Mouse (Mus musculus): ENCODE measurements around the gene Odf3l1. TPM values are rescaled to one million over a fixed set of nuclear protein-coding genes. Genes with fewer than 3 reads are reported as not detected.
A peak's percentile ranks its signal among the peaks of the same experiment; 100 is the strongest.

Odf3l1 gene
- total and polyA plus RNA-seq, 3 experiments: not detected

DNA sequence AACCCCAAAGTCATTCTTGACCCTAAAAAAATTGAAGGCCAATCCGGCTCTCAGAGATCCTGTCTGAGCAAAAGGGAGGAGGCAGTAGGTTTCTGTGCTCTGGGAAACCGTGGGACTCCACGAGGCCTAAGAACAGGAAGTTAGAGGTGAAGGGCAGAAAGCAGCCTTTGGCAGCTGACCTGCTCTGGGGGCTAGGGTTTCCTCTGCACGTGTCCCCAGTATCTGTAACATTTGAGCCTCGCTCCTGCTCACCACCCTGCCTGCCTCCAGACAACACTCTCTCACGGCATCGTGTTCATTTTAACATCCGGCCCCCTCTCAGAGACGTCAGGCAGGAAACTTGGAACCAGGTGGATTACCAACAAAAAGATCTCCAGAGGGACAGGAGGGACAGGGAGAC, 36.1 kb upstream of the Odf3l1 start:
- TF ChIP-seq SIN3A (IDR thresholded peaks at IDR 0.05; ENCODE audit: low read length) (no peak), RAD21 (IDR thresholded peaks at IDR 0.05; ENCODE audit: low read depth, low read length) (no peak), JUND (IDR thresholded peaks at IDR 0.05; ENCODE audit: low read depth, low read length) (no peak), MAFK (IDR thresholded peaks at IDR 0.05; ENCODE audit: borderline replicate concordance, low read depth, low read length) (no peak), ZKSCAN1 (IDR thresholded peaks at IDR 0.05; ENCODE audit: low read depth, low read length) (no peak), MXI1 (IDR thresholded peaks at IDR 0.05; ENCODE audit: low read depth, low read length) (no peak), SMC3 (IDR thresholded peaks at IDR 0.05; ENCODE audit: low read depth, low read length) (no peak), TCF12 (IDR thresholded peaks at IDR 0.05; ENCODE audit: low read depth, low read length) (no peak), NELFE (IDR thresholded peaks at IDR 0.05; ENCODE audit: low read depth, low read length) (no peak), TBP (IDR thresholded peaks at IDR 0.05; ENCODE audit: low read depth, low read length) (no peak)
- Histone ChIP-seq H3K9me3 (replicated peaks; ENCODE audit: insufficient read depth, low read length) (no peaks in the 10 kb centered on the region), H3K27ac (ENCODE audit: control insufficient read depth, low read depth, low read length) (no peak overlapping the region)

DNA sequence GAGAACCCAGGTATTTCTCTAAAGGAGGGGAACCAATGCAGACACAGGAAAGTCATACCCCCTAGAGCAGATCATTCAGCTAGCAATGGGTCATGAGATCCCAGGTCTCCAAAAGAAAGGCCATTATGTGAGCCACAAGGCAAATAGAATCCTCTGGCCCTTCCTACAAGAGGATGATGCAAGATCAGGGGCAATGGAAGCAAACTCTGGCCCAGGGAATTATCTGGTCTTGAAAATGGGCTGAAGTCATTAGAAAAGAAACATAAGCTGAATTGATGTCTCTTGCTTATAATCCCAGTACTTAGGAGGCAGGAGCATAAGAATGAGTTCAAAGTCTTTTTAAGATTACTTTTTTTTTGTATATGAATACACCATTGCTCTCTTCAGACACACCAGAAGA, 35.6 kb upstream of the Odf3l1 start:
- Histone ChIP-seq H3K79me2 (ENCODE audit: control insufficient read depth, insufficient read depth, low read length, poor library complexity) (no peaks in the 10 kb centered on the region), H3K27ac (ENCODE audit: control insufficient read depth, low read depth, low read length) (no peak overlapping the region; the same call in 1 of the 2 replicates), H3K4me1 (ENCODE audit: control insufficient read depth in 1 of 2, insufficient read depth in 2 of 2, low read length in 2 of 2) (peaks cover 9 to 26% of the 10 kb centered on the region in 2 experiments), H3K36me3 (ENCODE audit: control insufficient read depth in 1 of 2, insufficient read depth in 2 of 2, low read length in 2 of 2) (peaks cover 0 to 21% of the 10 kb centered on the region in 2 experiments; a peak in 2 of 4 replicates), H3K9ac (ENCODE audit: control insufficient read depth, low read depth, low read length, poor library complexity, severe bottlenecking) (no peak overlapping the region), H3K27me3 (ENCODE audit: control insufficient read depth in 1 of 2, insufficient read depth in 2 of 2, low read length in 2 of 2) (no peaks in the 10 kb centered on the region), H3K4me3 (ENCODE audit: control insufficient read depth in 1 of 2, insufficient read depth in 1 of 2, low read depth in 2 of 2, low read length in 2 of 2) (no peak overlapping the region), H3K9me3 (replicated peaks; ENCODE audit: insufficient read depth, low read length) (no peaks in the 10 kb centered on the region)
- DNase-seq (ENCODE audit: low read depth, low spot score): no peak
- TF ChIP-seq CTCF (IDR thresholded peaks at IDR 0.05 in 2 of 3, conservative IDR thresholded peaks at IDR 0.05 in 1 of 3; ENCODE audit: control insufficient read depth in 1 of 3, insufficient read depth in 1 of 3, low read depth in 2 of 3, low read length in 3 of 3, poor library complexity in 1 of 3, severe bottlenecking in 1 of 3) (no peak), USF1 (IDR thresholded peaks at IDR 0.05; ENCODE audit: low read depth, low read length) (no peak), HCFC1 (IDR thresholded peaks at IDR 0.05; ENCODE audit: low read depth, low read length) (no peak), MEF2A (IDR thresholded peaks at IDR 0.05; ENCODE audit: extremely low read depth, insufficient replicate concordance, low read depth, low read length, poor library complexity, severe bottlenecking) (no peak), CHD2 (IDR thresholded peaks at IDR 0.05; ENCODE audit: low read length) (no peak), GATA1 (IDR thresholded peaks at IDR 0.05; ENCODE audit: low read depth, low read length) (no peak), CHD1 (IDR thresholded peaks at IDR 0.05; ENCODE audit: low read depth, low read length) (no peak), ZC3H11A (IDR thresholded peaks at IDR 0.05; ENCODE audit: low read depth, low read length) (no peak), BHLHE40 (IDR thresholded peaks at IDR 0.05; ENCODE audit: borderline replicate concordance, low read depth, low read length) (no peak), UBTF (IDR thresholded peaks at IDR 0.05; ENCODE audit: borderline replicate concordance, insufficient read depth, low read depth, low read length) (no peak)

More for the DNA sequence above, 36.1 kb upstream of the Odf3l1 start:
- Histone ChIP-seq H3K36me3 (ENCODE audit: control insufficient read depth in 1 of 2, insufficient read depth in 2 of 2, low read length in 2 of 2) (peaks cover 0 to 21% of the 10 kb centered on the region in 2 experiments; a peak in 2 of 4 replicates), H3K4me1 (ENCODE audit: control insufficient read depth in 1 of 2, insufficient read depth in 2 of 2, low read length in 2 of 2) (peaks cover 9 to 26% of the 10 kb centered on the region in 2 experiments), H3K4me3 (ENCODE audit: control insufficient read depth in 1 of 2, insufficient read depth in 1 of 2, low read depth in 2 of 2, low read length in 2 of 2) (no peak overlapping the region), H3K27me3 (ENCODE audit: control insufficient read depth in 1 of 2, insufficient read depth in 2 of 2, low read length in 2 of 2) (no peaks in the 10 kb centered on the region), H3K9ac (ENCODE audit: control insufficient read depth, low read depth, low read length, poor library complexity, severe bottlenecking) (no peak overlapping the region), H3K79me2 (ENCODE audit: control insufficient read depth, insufficient read depth, low read length, poor library complexity) (no peaks in the 10 kb centered on the region)
- DNase-seq (ENCODE audit: low read depth, low spot score): peak; percentile 30
